Mouse (Mus musculus) induced T-regulatory cell, adult 2 months (primary cell): ENCODE data around the gene Manf.

Experiments
- DNase-seq: peaks from one replicate; pipeline ENCODE4 v3.0.0-alpha.2; 2012; ENCODE audit warnings: low read depth

Manf gene

DNA sequence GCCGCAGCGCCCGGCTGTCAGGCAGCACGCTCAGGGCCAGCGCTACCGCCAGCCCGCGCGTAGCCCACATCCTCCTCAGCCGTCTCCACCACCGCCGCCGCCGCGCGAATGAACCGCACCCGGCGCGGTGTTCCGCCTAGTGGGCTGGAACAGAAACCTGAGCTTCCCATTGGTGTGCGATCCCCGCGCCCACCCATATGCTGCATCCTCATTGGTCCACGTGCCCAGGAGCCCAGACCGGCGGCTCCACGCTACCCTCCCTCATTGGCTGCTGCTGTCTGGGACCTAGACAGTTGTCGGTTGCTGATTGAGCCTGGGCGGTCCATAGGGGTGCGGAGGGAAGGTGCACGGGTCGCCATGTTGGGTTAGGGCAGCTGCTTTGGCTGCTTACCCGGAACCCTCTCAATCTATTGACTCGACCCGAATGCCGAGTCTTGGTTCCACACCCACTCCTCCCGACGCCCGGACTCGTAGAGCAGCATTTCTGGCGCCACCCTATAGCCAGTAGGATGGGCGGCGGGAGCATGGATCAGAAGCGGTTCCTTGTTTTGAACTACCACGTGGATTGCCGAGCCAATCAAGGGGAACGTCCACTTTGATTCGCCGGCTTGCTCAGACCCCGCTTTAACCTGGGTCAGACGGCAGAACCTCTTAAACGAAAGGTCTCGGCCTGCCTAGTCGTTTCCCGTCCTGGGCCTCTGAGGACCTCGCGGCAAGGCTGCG is at the start of gene Manf:
Manf (minus strand) TSS at position 151 of the 723 bp plus-strand sequence.
- DNase-seq = peak; percentile 98

- no peak for DNase-seq
Measured at GRCm38 (mm10) chr9:106934998-106935397, 43.2 kb upstream of the Manf start.

- DNase-seq = no peak
Measured at GRCm38 (mm10) chr9:106914878-106915277, 23.1 kb upstream of the Manf start.

GRCm38 (mm10) chr9:106913759-106914158 is 22.0 kb upstream of the Manf start:
- DNase-seq = peak; percentile 45

DNA sequence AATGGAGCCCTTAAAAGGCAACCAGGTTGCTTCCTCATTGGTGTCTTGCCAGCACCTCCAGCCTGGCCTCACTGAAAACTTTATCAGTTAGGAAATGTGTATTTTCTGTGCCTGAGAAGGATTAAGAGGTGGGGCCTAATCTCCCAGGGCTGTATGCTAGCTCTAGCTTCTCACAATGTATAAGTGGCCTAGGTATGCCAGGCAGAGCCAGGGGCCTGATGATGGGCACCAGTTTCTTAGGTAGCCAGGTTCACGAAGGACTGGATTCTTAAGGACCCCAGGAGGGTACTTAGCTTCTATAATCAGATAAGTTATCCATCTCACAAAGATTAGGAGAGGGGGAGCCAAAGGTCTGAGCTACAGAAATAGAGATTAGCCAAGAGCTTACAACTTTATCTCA is 19.8 kb upstream of the Manf start:
- DNase-seq = no peak

DNA sequence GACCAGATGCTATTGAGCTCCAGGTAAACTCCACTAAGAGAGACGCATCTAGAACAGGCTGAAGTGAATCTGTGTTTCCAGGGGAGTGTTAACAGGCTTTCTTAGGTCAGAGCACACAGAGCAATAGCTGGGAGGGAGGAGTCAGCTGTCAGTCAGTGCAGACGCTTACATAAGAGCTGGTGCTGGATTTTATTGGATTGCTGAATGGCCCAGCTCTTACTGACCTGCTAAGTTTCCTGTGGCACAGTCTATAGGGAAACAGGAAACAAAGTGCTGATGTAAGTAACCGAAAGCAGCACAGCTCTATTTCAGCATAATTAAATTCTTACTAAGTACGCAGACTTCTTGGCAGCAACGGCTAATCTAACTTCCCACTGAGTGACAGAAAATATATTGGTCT is 16.9 kb upstream of the Manf start:
- no peak for DNase-seq

- no peak for DNase-seq
Measured at GRCm38 (mm10) chr9:106908174-106908573, 16.4 kb upstream of the Manf start.

- no peak for DNase-seq
Measured at GRCm38 (mm10) chr9:106906597-106906996, 14.8 kb upstream of the Manf start.

DNA sequence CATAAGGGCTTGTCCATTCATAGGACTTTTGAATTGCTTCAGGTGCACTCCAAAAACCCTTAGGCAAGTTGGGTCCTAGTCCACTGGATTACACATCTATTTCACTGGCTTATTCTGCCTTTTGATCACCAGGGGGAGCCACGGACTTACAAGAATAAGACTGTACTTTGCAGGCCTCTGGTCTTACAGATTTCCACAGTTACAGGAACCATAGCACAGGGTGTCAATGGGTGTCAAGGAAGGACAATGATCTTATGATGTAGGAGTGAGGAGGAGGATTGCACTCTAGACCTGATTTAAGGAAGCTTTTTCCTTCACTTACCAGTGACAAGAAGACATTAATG is 12.0 kb upstream of the Manf start:
- DNase-seq = peak; percentile 73

DNA sequence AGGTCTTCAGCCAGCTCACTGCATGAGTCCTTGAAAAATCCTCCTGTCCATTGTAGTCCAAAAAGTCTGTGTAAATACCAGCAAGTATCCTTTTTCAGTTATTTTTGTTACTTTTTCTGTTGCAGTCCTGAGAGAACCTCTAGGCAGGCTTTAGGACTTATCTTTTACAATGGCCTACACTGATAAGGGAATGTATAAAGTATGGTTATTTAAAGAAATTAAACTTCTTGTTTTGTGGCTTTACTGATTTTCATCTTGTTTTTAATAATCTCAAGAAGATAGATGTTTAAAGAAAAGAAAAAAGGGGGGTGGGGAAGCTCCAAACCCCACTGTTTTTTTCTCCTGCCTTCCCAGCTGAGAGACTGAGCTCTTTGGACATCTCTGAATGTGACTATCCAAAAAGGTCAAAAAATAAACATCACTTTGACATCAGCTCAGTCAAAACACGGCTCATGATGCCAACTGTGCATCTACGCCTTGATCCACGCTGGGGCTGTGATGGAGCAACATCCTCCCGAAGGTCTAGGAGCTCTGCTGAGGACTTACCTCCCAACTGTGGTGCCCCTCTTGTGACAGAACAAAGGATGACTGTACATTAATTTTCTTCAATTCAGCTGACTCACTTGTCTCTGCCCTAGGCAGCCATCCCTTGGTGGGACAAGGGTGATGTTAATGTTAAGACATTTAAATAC is 11.5 kb upstream of the Manf start:
- no peak for DNase-seq

DNA sequence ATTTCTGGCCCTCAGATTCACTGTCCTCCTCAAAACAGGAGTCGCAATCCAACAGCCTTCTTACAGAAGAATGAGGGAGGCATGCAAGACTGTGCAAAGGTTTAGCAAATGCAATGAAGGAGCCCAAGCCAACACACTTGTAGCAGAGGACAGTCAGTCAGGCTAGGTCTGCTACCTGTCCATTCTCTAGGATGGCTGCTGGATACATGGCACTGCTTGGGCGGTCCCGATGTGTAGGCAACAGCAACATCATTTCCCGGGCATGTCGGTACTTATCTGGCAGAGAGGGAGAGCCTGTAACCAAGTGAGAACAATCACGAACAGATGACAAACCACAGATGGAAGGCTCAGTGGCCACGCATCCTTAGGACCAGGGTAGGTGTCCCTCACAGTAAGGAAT is 9.8 kb upstream of the Manf start:
- DNase-seq = no peak

- DNase-seq = no peak
Measured at GRCm38 (mm10) chr9:106898901-106899300, 7.1 kb upstream of the Manf start.

GRCm38 (mm10) chr9:106893327-106893726 is 1.5 kb upstream of the Manf start:
- DNase-seq = no peak

- DNase-seq = no peak
Measured at GRCm38 (mm10) chr9:106892552-106892875, 735 bp upstream of the Manf start.

- no peak for DNase-seq
Measured at GRCm38 (mm10) chr9:106891341-106891741, 438 bp downstream of the Manf start.

DNA sequence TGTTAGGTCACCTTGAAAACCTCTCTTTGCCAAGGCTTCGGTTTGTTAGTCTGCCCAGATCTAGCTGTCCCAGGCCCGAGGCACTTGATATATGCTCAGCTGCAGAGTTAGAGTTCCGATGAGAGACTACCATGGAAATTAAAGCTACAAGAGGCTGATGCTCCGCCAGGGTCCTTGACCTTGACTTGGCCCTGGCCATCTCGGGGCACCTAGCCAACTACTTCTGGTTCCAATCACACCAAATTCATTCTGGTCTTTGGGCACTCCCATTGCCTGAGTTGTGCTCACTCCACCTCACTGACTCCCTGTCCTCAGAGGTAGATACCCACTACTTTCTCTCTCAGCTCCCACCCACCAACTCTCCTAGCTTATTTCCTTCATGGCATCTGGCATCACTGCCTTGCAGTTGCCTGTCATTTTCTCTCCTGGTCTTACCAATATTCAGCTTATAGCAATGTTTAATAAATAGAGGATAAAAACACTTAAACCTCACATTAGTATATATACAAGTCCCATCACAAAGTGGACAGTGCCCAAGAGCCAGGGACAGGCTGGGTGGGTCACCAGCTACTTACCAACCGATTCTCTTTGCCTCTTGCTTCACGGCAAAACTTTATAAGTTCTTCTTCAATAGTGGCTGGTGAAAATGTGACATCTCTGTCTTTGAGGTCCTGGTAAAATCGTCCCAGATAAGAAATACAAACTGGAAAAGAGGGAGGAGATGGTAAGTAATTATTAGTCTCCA is 1.1 kb downstream of the Manf start:
- no peak for DNase-seq

GRCm38 (mm10) chr9:106889321-106889720 is 2.5 kb downstream of the Manf start:
- no peak for DNase-seq

GRCm38 (mm10) chr9:106888346-106888745 is 3.4 kb downstream of the Manf start:
- no peak for DNase-seq

GRCm38 (mm10) chr9:106886828-106887702 is 4.7 kb downstream of the Manf start, which contains the start of gene Rbm15b:
Gene Rbm15b, minus strand, starts transcription at chr9:106887428.
- peak; percentile 99 for DNase-seq

GRCm38 (mm10) chr9:106885901-106886731 is 5.7 kb downstream of the Manf start:
- DNase-seq = peak; percentile 77
